Mouse (Mus musculus): ENCODE measurements around the gene Kif13a. TPM values are rescaled to one million over a fixed set of nuclear protein-coding genes. Genes with fewer than 3 reads are reported as not detected.
A peak's percentile ranks its signal among the peaks of the same experiment; 100 is the strongest.

The Kif13a gene
- total and polyA plus RNA-seq, 2 experiments from 2014 or later = 13.3 to 21.6 TPM

- Histone ChIP-seq H3K27ac (no peak overlapping the region), H3K9me3 (ENCODE audit: low read length) (no peaks in the 10 kb centered on the region), H3K4me2 (ENCODE audit: low read depth, low read length) (peak overlapping the region; percentile 91), H3K36me3 (ENCODE audit: insufficient read depth, low read length) (no peaks in the 10 kb centered on the region), H3K9ac (replicated peaks; ENCODE audit: low read length) (peak overlapping the region; percentile 77), H3K27me3 (ENCODE audit: insufficient read depth, low read length) (no peaks in the 10 kb centered on the region), H3K4me1 (ENCODE audit: insufficient read depth, low read length) (peaks cover 7% of the 10 kb centered on the region; the same call in 1 of the 2 replicates), H3K4me3 (ENCODE audit: low read length) (peak overlapping the region; percentile 82)
- WGBS = 19% methylated on average over 5 of the region's 5 CpGs
- ATAC-seq (no peak), DNase-seq (ENCODE audit: low spot score) (no peak)
- TF ChIP-seq CTCF (IDR thresholded peaks at IDR 0.05; ENCODE audit: low read depth) = no peak
Measured at GRCm38 (mm10) chr13:46928404-46928803, 1.3 kb downstream of the Kif13a start.

- Histone ChIP-seq H3K9ac (replicated peaks; ENCODE audit: low read length) (no peak overlapping the region), H3K27me3 (ENCODE audit: insufficient read depth, low read length) (no peaks in the 10 kb centered on the region), H3K9me3 (ENCODE audit: low read length) (no peaks in the 10 kb centered on the region), H3K36me3 (ENCODE audit: insufficient read depth, low read length) (no peaks in the 10 kb centered on the region), H3K4me1 (ENCODE audit: insufficient read depth, low read length) (peaks cover 5% of the 10 kb centered on the region; the same call in 1 of the 2 replicates), H3K4me2 (ENCODE audit: low read depth, low read length) (no peak overlapping the region), H3K4me3 (ENCODE audit: low read length) (no peak overlapping the region), H3K27ac (no peak overlapping the region)
- no peak for DNase-seq (ENCODE audit: low spot score)
- no peak for TF ChIP-seq CTCF (IDR thresholded peaks at IDR 0.05; ENCODE audit: low read depth)
- ATAC-seq = no peak
- 81% methylated on average over 13 of the region's 13 CpGs for WGBS
Measured at GRCm38 (mm10) chr13:46925671-46926070, 4.0 kb downstream of the Kif13a start.

GRCm38 (mm10) chr13:46921559-46921958 lies 8.1 kb downstream of the Kif13a start:
- 90% methylated on average over 8 of the region's 8 CpGs for WGBS
- TF ChIP-seq CTCF (IDR thresholded peaks at IDR 0.05; ENCODE audit: low read depth) = no peak
- ATAC-seq (no peak), DNase-seq (ENCODE audit: low spot score) (no peak)
- no peaks in the 10 kb centered on the region for H3K36me3 ChIP-seq (ENCODE audit: insufficient read depth, low read length)
- H3K4me3 ChIP-seq (ENCODE audit: low read length) = no peak overlapping the region
- no peak overlapping the region for H3K27ac ChIP-seq
- H3K4me2 ChIP-seq (ENCODE audit: low read depth, low read length) = no peak overlapping the region
- H3K9me3 ChIP-seq (ENCODE audit: low read length) = no peaks in the 10 kb centered on the region
- H3K4me1 ChIP-seq (ENCODE audit: insufficient read depth, low read length) = no peaks in the 10 kb centered on the region
- no peak overlapping the region for H3K9ac ChIP-seq (replicated peaks; ENCODE audit: low read length)
- no peaks in the 10 kb centered on the region for H3K27me3 ChIP-seq (ENCODE audit: insufficient read depth, low read length)

- Histone ChIP-seq H3K36me3 (ENCODE audit: insufficient read depth, low read length) (no peaks in the 10 kb centered on the region), H3K9me3 (ENCODE audit: low read length) (no peaks in the 10 kb centered on the region), H3K4me1 (ENCODE audit: insufficient read depth, low read length) (no peaks in the 10 kb centered on the region), H3K27ac (no peak overlapping the region), H3K27me3 (ENCODE audit: insufficient read depth, low read length) (no peaks in the 10 kb centered on the region), H3K9ac (replicated peaks; ENCODE audit: low read length) (no peak overlapping the region), H3K4me3 (ENCODE audit: low read length) (no peak overlapping the region), H3K4me2 (ENCODE audit: low read depth, low read length) (no peak overlapping the region)
- no peak for TF ChIP-seq CTCF (IDR thresholded peaks at IDR 0.05; ENCODE audit: low read depth)
- no peak for DNase-seq (ENCODE audit: low spot score)
- 96% methylated on average over 2 of the region's 2 CpGs for WGBS
- ATAC-seq = no peak
Measured at GRCm38 (mm10) chr13:46919797-46920196, 9.9 kb downstream of the Kif13a start.

- Histone ChIP-seq H3K9me3 (ENCODE audit: low read length) (no peaks in the 10 kb centered on the region), H3K27ac (no peak overlapping the region), H3K27me3 (ENCODE audit: insufficient read depth, low read length) (no peaks in the 10 kb centered on the region), H3K4me2 (ENCODE audit: low read depth, low read length) (no peak overlapping the region), H3K4me1 (ENCODE audit: insufficient read depth, low read length) (no peaks in the 10 kb centered on the region), H3K36me3 (ENCODE audit: insufficient read depth, low read length) (no peaks in the 10 kb centered on the region), H3K4me3 (ENCODE audit: low read length) (no peak overlapping the region), H3K9ac (replicated peaks; ENCODE audit: low read length) (no peak overlapping the region)
- WGBS = 88% methylated on average over 5 of the region's 5 CpGs
- no peak for TF ChIP-seq CTCF (IDR thresholded peaks at IDR 0.05; ENCODE audit: low read depth)
- DNase-seq (ENCODE audit: low spot score) (no peak), ATAC-seq (no peak)
Measured at GRCm38 (mm10) chr13:46918509-46918908, 11.2 kb downstream of the Kif13a start.

- H3K4me3 ChIP-seq (ENCODE audit: low read length) = no peak overlapping the region
- H3K4me2 ChIP-seq (ENCODE audit: low read depth, low read length) = no peak overlapping the region
- no peak for ATAC-seq
- DNase-seq (ENCODE audit: low spot score) = no peak
- H3K36me3 ChIP-seq (ENCODE audit: insufficient read depth, low read length) = no peaks in the 10 kb centered on the region
- no peaks in the 10 kb centered on the region for H3K9me3 ChIP-seq (ENCODE audit: low read length)
- no peaks in the 10 kb centered on the region for H3K27me3 ChIP-seq (ENCODE audit: insufficient read depth, low read length)
- H3K4me1 ChIP-seq (ENCODE audit: insufficient read depth, low read length) = peaks cover 27% of the 10 kb centered on the region
- 64% methylated on average over 6 of the region's 6 CpGs for WGBS
- no peak overlapping the region for H3K27ac ChIP-seq
- TF ChIP-seq CTCF (IDR thresholded peaks at IDR 0.05; ENCODE audit: low read depth) = no peak
- no peak overlapping the region for H3K9ac ChIP-seq (replicated peaks; ENCODE audit: low read length)
Measured at GRCm38 (mm10) chr13:46911960-46912359, 17.7 kb downstream of the Kif13a start.

- peak; percentile 59 for ATAC-seq
- Histone ChIP-seq H3K36me3 (ENCODE audit: insufficient read depth, low read length) (no peaks in the 10 kb centered on the region), H3K4me3 (ENCODE audit: low read length) (no peak overlapping the region), H3K27me3 (ENCODE audit: insufficient read depth, low read length) (no peaks in the 10 kb centered on the region), H3K4me2 (ENCODE audit: low read depth, low read length) (no peak overlapping the region), H3K27ac (no peak overlapping the region), H3K9me3 (ENCODE audit: low read length) (no peaks in the 10 kb centered on the region), H3K4me1 (ENCODE audit: insufficient read depth, low read length) (peaks cover 27% of the 10 kb centered on the region), H3K9ac (replicated peaks; ENCODE audit: low read length) (no peak overlapping the region)
- no peak for TF ChIP-seq CTCF (IDR thresholded peaks at IDR 0.05; ENCODE audit: low read depth)
- peak; percentile 30 for DNase-seq (ENCODE audit: low spot score)
- 36% methylated on average over 11 of the region's 11 CpGs for WGBS
Measured at GRCm38 (mm10) chr13:46911018-46911419, 18.6 kb downstream of the Kif13a start.

Data from hindbrain, postnatal 0 days (tissue).